Mouse (Mus musculus) heart, embryonic 12.5 days (tissue): ENCODE data around the gene Fbp2. TPM values are rescaled to one million over a fixed set of nuclear protein-coding genes. Genes with fewer than 3 reads are reported as not detected.
"Not testable (repeated sequence)": the region's sequence is repeated elsewhere in the genome, so short reads cannot be mapped to it uniquely, and the experiment has no call there.

ENCODE experiments used
- ATAC-seq: fragments of 200-750 bp; cut with Nextera tagmentation; 2 replicates; pipeline ENCODE4 v1.8.0; 2017; ENCODE audit warnings: moderate TSS enrichment, moderate library complexity; ENCODE audit not compliant: insufficient number of reproducible peaks, low FRiP score
- H3K27ac ChIP-seq: fragments of 300-500 bp; sonication (generic); 2 replicates; pipeline ENCODE4 v1.5.1; 2016; ENCODE audit warnings: mild to moderate bottlenecking, moderate library complexity; ENCODE audit not compliant: poor library complexity, severe bottlenecking
- H3K27me3 ChIP-seq: fragments of 300-500 bp; sonication (generic); replicated peaks from 2 replicates; pipeline ENCODE4 v1.6.1; 2016; ENCODE audit warnings: mild to moderate bottlenecking, moderate library complexity
- H3K36me3 ChIP-seq: fragments of 300-500 bp; sonication (generic); 2 replicates; pipeline ENCODE4 v1.6.1; 2016; ENCODE audit warnings: mild to moderate bottlenecking, moderate library complexity
- H3K4me1 ChIP-seq: fragments of 300-500 bp; sonication (generic); replicated peaks from 2 replicates; pipeline ENCODE4 v1.6.1; 2016; ENCODE audit warnings: mild to moderate bottlenecking
- H3K4me2 ChIP-seq: fragments of 300-500 bp; sonication (generic); 2 replicates; pipeline ENCODE4 v1.6.1; 2016; ENCODE audit warnings: mild to moderate bottlenecking, moderate library complexity
- H3K4me3 ChIP-seq: fragments of 300-500 bp; sonication (generic); 2 replicates; pipeline ENCODE4 v1.5.1; 2016; ENCODE audit warnings: mild to moderate bottlenecking
- H3K9ac ChIP-seq: fragments of 300-500 bp; sonication (generic); 2 replicates; pipeline ENCODE4 v1.6.1; 2016; ENCODE audit warnings: mild to moderate bottlenecking, moderate library complexity
- H3K9me3 ChIP-seq: fragments of 300-500 bp; sonication (generic); replicated peaks from 2 replicates; pipeline ENCODE4 v1.6.1; 2016; ENCODE audit warnings: mild to moderate bottlenecking, moderate library complexity
- WGBS: fragments of 180-500 bp; shearing (Covaris S2); methylation state at CpG from one replicate; pipeline ENCODE4 v1.1.7; 2016; 5-methylcytosine and 5-hydroxymethylcytosine counted together
- polyA plus RNA-seq: library from polyadenylated mRNA; unstranded; fragments of >200 nt; fragmentation: Nextera tagmentation; extraction: Ambion mirVana; gene quantifications from 2 replicates; pipeline ENCODE4 v1.2.1, GENCODE M21; 2016

The Fbp2 gene
- polyA plus RNA-seq, 1 experiment from 2014 or later, result 0.20 TPM

DNA sequence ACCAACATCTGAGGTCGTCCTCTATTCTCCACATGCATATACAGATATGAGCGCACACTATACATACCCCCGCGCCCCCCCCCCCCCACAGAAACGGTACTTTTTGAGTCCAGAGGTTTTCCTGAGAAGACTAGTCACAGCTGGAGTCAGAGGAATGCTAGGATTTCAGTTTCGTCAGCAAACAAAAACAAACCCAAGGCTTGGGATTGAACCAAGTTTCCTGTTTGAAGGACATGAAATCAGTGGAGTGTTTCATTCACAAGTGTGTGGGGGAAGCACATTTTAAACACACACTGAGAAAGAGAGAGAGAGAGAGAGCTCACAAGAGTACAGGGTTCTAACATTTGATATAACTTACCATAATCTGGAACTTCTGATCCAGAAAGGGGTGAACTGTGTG lies 5.5 kb upstream of the Fbp2 start:
- Histone ChIP-seq H3K27ac (no peak overlapping the region), H3K27me3 (no peaks in the 10 kb centered on the region), H3K4me3 (no peak overlapping the region), H3K36me3 (no peaks in the 10 kb centered on the region), H3K4me2 (no peak overlapping the region), H3K9ac (no peak overlapping the region), H3K9me3 (no peaks in the 10 kb centered on the region), H3K4me1 (peaks cover 12% of the 10 kb centered on the region; the same call in 1 of the 2 replicates)
- 61% methylated on average over 6 of the region's 6 CpGs for WGBS
- ATAC-seq, result no peak

DNA sequence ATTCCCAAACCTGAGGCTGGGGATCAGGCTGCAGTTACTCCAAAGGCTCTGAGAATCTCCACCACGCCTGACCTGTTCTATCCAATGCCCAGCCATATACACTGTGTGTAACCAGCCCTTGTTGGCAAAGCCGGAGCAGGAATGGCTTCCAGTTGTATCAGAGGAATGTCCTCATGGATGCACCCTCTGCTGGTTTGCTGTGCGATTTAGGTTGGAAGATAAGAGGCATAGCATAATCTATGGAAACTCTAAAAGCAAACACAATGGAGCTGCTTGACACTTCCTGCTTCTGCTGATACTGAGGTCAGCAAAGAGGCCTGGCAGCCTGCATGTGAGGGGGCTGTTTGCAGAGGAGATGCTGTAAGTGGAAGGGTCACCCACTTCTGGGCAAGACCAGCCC lies 4.7 kb upstream of the Fbp2 start:
- H3K9me3 ChIP-seq, result no peaks in the 10 kb centered on the region
- no peak overlapping the region for H3K9ac ChIP-seq
- no peak overlapping the region for H3K4me2 ChIP-seq
- WGBS, result 50% methylated on average over 3 of the region's 3 CpGs
- H3K4me1 ChIP-seq, result peaks cover 12% of the 10 kb centered on the region; the same call in 1 of the 2 replicates
- no peaks in the 10 kb centered on the region for H3K27me3 ChIP-seq
- no peak overlapping the region for H3K4me3 ChIP-seq
- no peak overlapping the region for H3K27ac ChIP-seq
- ATAC-seq, result peak; percentile 62
- no peaks in the 10 kb centered on the region for H3K36me3 ChIP-seq

DNA sequence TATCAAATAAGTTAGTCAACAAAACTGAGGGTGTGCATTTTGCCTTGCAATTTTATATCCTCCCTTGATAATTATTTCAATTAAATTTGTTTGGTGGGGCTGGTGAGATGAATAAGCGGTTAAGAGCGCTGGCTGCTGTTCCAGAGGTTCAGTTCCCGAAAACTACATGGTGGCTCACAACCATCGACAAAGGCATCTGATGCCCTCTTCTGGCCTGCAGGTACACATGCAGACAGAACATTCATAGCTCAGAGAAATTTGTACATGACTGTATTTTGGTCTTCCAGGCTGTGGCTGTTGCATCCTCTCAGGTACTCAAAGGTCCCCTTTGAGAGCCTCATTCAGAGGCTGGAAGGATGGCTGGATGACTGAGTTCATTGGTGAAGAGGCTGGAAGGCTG lies 1.8 kb upstream of the Fbp2 start:
- no peaks in the 10 kb centered on the region for H3K27me3 ChIP-seq
- no peaks in the 10 kb centered on the region for H3K36me3 ChIP-seq
- no peak overlapping the region for H3K27ac ChIP-seq
- peaks cover 14% of the 10 kb centered on the region; the same call in 1 of the 2 replicates for H3K4me1 ChIP-seq
- H3K4me2 ChIP-seq, result no peak overlapping the region
- H3K9me3 ChIP-seq, result no peaks in the 10 kb centered on the region
- 88% methylated on average over 4 of the region's 4 CpGs for WGBS
- H3K4me3 ChIP-seq, result no peak overlapping the region
- no peak overlapping the region for H3K9ac ChIP-seq
- no peak for ATAC-seq

DNA sequence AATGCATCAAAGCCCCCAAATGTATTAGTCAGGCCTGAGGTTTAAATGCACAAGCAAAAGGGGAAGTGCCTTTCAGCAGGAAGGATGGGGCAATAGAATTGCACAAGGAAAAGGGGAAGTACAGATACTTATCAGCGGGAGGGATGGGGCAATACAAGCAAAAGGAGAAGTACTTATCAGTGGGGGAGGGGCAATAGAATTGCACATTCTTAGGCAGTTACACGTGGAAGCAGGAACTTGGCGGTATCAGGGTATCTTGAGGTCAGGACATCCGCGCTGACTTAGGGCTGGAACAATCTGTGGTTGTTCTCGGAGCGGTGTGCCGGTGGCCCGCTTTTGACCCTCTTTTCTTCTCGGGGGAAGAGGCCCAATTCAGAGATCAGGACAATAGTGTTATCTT lies 1.0 kb upstream of the Fbp2 start:
- not testable (repeated sequence) for H3K27ac ChIP-seq, ATAC-seq, H3K9ac ChIP-seq, H3K4me3 ChIP-seq, H3K27me3 ChIP-seq, H3K9me3 ChIP-seq, H3K4me2 ChIP-seq, H3K36me3 ChIP-seq
- WGBS, result 62% methylated on average over 10 of the region's 10 CpGs
- peaks cover 14% of the 10 kb centered on the region; the same call in 1 of the 2 replicates for H3K4me1 ChIP-seq

DNA sequence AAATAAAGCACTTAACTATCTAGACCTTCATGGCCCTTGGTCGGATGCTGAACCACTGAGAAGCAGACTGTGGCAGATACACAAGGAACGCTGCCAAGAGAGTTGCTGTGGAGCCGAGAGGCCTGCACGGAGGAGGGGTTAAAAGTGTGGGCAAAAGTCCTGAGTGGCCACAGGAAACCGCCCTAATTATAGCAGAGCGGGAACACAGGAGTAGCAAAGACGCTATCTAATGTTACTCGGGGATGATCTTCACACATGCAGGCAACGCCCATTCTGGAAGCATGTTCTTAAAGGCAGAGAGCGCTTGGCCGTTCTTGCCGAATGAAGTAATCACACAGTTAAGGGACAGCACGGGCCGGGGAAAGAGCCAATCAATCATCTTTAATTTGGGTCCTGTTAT lies 1.4 kb downstream of the Fbp2 start:
- H3K27me3 ChIP-seq, result no peaks in the 10 kb centered on the region
- no peak overlapping the region for H3K4me3 ChIP-seq
- 75% methylated on average over 14 of the region's 14 CpGs for WGBS
- no peaks in the 10 kb centered on the region for H3K9me3 ChIP-seq
- H3K9ac ChIP-seq, result no peak overlapping the region
- no peak overlapping the region for H3K27ac ChIP-seq
- H3K36me3 ChIP-seq, result no peaks in the 10 kb centered on the region
- no peak for ATAC-seq
- peaks cover 6% of the 10 kb centered on the region; the same call in 1 of the 2 replicates for H3K4me1 ChIP-seq
- no peak overlapping the region for H3K4me2 ChIP-seq

DNA sequence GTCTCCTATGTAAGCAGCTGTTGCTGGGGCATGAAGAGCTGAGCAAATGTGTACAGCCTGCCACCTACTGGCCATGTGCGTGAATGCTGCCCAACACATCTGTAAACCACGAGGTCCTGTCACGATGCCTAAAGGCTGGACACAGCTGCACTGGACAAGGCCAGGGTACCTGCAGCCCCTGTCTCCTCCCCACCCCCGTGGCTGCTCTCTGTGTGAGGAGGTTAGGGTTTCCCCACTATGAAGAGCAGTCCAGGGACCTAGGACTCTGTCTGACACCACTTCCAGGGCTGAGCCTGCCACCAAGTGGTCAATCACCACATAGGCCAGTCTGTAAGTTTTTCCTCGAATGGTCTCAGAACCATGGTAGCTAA lies 1.9 kb downstream of the Fbp2 start:
- H3K27me3 ChIP-seq, result no peaks in the 10 kb centered on the region
- no peaks in the 10 kb centered on the region for H3K36me3 ChIP-seq
- H3K4me2 ChIP-seq, result peak overlapping the region; percentile 66
- WGBS, result 6% methylated on average over 5 of the region's 5 CpGs
- ATAC-seq, result peak; percentile 67
- H3K4me1 ChIP-seq, result peaks cover 6% of the 10 kb centered on the region; the same call in 1 of the 2 replicates
- no peak overlapping the region for H3K27ac ChIP-seq
- H3K9me3 ChIP-seq, result no peaks in the 10 kb centered on the region
- H3K9ac ChIP-seq, result no peak overlapping the region
- peak overlapping the region; percentile 33 for H3K4me3 ChIP-seq

DNA sequence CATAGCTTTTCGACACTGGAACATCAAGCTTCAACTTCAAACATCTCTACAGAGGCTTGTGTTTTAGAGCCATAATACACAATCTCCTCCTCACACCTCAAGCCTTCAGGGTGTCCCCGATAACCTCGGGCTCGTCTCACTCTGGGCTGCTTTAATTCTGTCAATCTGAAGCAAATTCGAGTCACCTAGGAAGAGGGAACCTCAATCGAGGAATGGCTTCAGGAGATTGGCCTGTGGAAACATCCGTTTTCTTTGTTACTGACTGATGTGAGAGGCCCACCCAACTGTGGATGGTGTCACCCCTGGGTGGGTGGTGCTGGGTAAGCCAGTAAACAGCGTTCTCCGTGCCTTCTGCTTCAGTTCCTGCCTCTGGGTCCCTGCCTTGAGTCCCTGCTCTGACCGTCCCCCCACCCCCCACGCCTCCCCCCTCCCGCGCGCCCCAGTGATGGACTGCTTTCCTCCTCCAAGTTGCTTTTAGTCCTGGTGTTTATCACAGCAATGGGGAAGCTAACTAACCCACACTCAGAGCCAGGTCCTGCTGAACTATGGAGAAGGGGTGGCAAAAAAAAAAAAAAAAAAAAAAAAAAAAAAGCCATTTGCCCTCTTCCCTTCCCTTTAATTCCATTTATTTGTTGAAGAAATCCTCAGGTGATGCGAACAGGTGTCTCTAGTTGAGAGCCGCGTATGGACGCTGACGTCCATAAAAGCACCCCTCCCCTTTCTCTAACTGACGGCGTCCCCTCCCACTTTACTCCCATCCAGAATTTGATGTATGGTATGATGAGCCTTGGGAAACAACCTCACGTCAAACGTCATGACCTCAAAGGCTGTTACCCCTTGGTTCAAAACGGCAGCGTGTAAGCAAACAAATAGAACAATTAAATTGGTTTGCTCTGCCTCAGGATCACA lies 2.6 kb downstream of the Fbp2 start:
- H3K4me3 ChIP-seq, result peak overlapping the region; percentile 33
- no peaks in the 10 kb centered on the region for H3K27me3 ChIP-seq
- H3K9ac ChIP-seq, result no peak overlapping the region
- ATAC-seq, result no peak
- H3K9me3 ChIP-seq, result no peaks in the 10 kb centered on the region
- peak overlapping the region; percentile 66 for H3K4me2 ChIP-seq
- 30% methylated on average over 25 of the region's 25 CpGs for WGBS
- peaks cover 6% of the 10 kb centered on the region; the same call in 1 of the 2 replicates for H3K4me1 ChIP-seq
- no peaks in the 10 kb centered on the region for H3K36me3 ChIP-seq
- no peak overlapping the region for H3K27ac ChIP-seq

DNA sequence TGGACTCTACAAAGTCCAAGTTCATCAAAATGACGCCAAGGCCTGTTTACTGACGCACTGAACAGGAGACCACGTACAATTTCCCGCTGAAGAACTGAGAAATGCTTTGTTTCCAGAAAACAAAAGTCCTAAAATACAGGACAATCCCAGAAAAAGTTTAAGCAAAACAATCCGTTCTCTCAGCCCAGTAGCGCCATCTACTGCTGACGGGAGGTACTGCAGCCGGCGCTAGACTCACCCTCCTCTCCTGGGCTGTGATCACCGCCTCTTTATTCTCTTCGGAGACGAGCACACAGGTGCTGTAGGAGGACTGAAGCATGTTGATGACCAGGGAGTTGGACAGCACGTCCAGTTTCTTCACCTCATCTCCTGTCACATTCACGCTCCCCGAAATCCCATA lies 3.6 kb downstream of the Fbp2 start:
- Histone ChIP-seq H3K36me3 (no peaks in the 10 kb centered on the region), H3K9me3 (no peaks in the 10 kb centered on the region), H3K9ac (no peak overlapping the region), H3K27me3 (no peaks in the 10 kb centered on the region), H3K4me2 (0 out of 2 replicates have a peak overlapping the region, but pooled peaks have one; percentile 25), H3K4me1 (peaks cover 6% of the 10 kb centered on the region; the same call in 1 of the 2 replicates), H3K4me3 (no peak overlapping the region), H3K27ac (no peak overlapping the region)
- WGBS, result 13% methylated on average over 15 of the region's 15 CpGs
- no peak for ATAC-seq

DNA sequence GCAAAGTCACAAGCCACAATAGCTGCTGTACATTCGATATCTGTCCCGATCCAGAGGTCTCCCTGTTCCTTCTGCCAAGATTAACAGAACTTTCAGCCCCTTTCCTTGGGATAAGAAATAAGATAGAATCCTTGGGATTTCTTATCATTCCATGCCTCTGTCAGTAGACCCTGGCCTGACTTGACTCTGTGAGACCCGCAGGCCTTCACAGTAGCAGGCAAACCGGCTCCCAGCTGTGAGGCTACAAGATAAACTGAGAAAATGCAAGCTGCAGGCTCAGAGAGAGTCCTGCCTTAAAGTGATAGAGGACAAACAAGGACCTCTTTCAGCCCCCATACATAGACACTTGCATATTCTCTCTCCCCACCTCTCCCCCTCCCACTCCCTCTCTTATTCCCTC lies 24.9 kb downstream of the Fbp2 start:
- H3K27me3 ChIP-seq, result no peaks in the 10 kb centered on the region
- no peak overlapping the region for H3K4me3 ChIP-seq
- no peaks in the 10 kb centered on the region for H3K36me3 ChIP-seq
- H3K4me1 ChIP-seq, result no peaks in the 10 kb centered on the region
- H3K9ac ChIP-seq, result no peak overlapping the region
- no peaks in the 10 kb centered on the region for H3K9me3 ChIP-seq
- ATAC-seq, result no peak
- no peak overlapping the region for H3K4me2 ChIP-seq
- no peak overlapping the region for H3K27ac ChIP-seq
- WGBS, result 11% methylated on average over 4 of the region's 4 CpGs

DNA sequence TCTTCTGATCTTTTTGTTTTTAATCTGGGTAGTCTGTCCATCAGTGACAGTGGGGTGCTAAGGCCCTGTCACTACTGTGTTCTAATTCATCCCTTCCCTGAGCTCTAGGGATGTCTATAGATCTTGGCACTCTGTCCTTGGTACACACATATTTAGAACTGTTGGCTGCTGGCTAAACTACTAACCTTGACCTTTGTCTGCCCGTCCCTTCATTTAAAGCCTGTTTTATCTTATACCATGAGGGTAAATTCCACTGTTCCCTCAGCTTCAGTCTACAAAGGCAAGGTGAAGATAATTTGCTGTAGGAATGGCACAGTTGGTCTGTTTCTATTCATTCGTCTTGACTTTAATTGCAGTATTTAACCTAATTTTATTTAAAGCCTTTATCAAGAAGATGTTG lies 26.0 kb downstream of the Fbp2 start:
- Histone ChIP-seq H3K27ac (no peak overlapping the region), H3K27me3 (no peaks in the 10 kb centered on the region), H3K4me2 (no peak overlapping the region), H3K36me3 (no peaks in the 10 kb centered on the region), H3K4me3 (no peak overlapping the region), H3K9me3 (no peaks in the 10 kb centered on the region), H3K4me1 (no peaks in the 10 kb centered on the region), H3K9ac (no peak overlapping the region)
- no peak for ATAC-seq
- 52% methylated on average over 2 of the region's 2 CpGs for WGBS

DNA sequence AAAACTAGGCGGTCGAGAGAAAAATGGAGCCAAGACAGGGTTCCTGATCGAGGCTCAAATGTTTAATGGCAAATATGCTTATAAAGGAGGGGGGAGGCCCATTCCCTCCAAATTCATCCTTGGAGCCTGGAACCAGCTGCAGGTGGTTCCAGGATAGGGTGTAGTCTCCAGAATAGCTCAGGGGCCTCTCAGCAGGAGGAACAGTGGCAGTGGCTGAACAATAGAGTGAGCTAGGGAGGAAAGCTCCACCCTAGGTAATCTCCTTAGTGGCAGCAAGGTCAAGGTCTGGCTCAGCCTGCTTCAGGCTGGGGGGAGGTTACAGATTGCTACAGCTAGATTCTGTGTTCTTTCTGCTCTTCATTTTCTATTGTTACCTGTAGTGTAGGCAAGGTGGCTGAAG lies 42.5 kb downstream of the Fbp2 start:
- not testable (repeated sequence) for H3K9ac ChIP-seq, H3K4me2 ChIP-seq, H3K27ac ChIP-seq, ATAC-seq, H3K27me3 ChIP-seq, H3K9me3 ChIP-seq, H3K36me3 ChIP-seq, H3K4me3 ChIP-seq, H3K4me1 ChIP-seq
- WGBS, result 84% methylated on average over 3 of the region's 3 CpGs
